Mouse (Mus musculus): Measurements from ENCODE around the gene Dram1. TPM values are rescaled to one million over a fixed set of nuclear protein-coding genes. Genes with fewer than 3 reads are reported as not detected.

Dram1 gene
- 80.4 and 198 TPM in 2 replicates for polyA plus RNA-seq (2012; rRNA removed; ENCODE audit: low replicate concordance)

GRCm38 (mm10) chr10:88379013-88379885 lies at the start of gene Dram1, which contains the start of gene Gnptab:
TSS of gene Dram1 (minus strand) at chr10:88379080.
TSS of gene Gnptab (plus strand) at chr10:88379132.

Other genes starting within 250 kb of the Dram1 start
- gene Parpbp, start 232.1 kb downstream of the Dram1 start, polyA plus RNA-seq (2012; rRNA removed; ENCODE audit: low replicate concordance): 0.19 and 0.71 TPM in 2 replicates
- gene Nup37, start 232.1 kb downstream of the Dram1 start, polyA plus RNA-seq (2012; rRNA removed; ENCODE audit: low replicate concordance): 5.2 and 7.8 TPM in 2 replicates
- gene Washc3, start 178.0 kb downstream of the Dram1 start, polyA plus RNA-seq (2012; rRNA removed; ENCODE audit: low replicate concordance): 34.1 and 35.2 TPM in 2 replicates
- gene Gnptab, start 52 bp upstream of the Dram1 start, polyA plus RNA-seq (2012; rRNA removed; ENCODE audit: low replicate concordance): 26.3 and 34.0 TPM in 2 replicates
- gene Sycp3, start 80.5 kb upstream of the Dram1 start, polyA plus RNA-seq (2012; rRNA removed; ENCODE audit: low replicate concordance): 0.14 and 1.2 TPM in 2 replicates
- gene Chpt1, start 125.0 kb upstream of the Dram1 start, polyA plus RNA-seq (2012; rRNA removed; ENCODE audit: low replicate concordance): 278 and 946 TPM in 2 replicates
- 0.43 and 9.1 TPM in 2 replicates for gene Mybpc1, start 226.1 kb upstream of the Dram1 start, polyA plus RNA-seq (2012; rRNA removed; ENCODE audit: low replicate concordance)